Mouse (Mus musculus) G1E (cell line): ENCODE results near the gene Spata31d1d.

ENCODE experiments used
- CTCF ChIP-seq: IDR thresholded peaks from 2 replicates; pipeline ENCODE4 v1.5.1; 2012; ENCODE audit warnings: low read depth, low read length, inconsistent platforms, mixed read lengths
- TAL1 ChIP-seq: conservative IDR thresholded peaks from 2 replicates; pipeline ENCODE4 v1.6.1; 2012; ENCODE audit warnings: low read depth, low read length, inconsistent platforms, mixed read lengths

DNA sequence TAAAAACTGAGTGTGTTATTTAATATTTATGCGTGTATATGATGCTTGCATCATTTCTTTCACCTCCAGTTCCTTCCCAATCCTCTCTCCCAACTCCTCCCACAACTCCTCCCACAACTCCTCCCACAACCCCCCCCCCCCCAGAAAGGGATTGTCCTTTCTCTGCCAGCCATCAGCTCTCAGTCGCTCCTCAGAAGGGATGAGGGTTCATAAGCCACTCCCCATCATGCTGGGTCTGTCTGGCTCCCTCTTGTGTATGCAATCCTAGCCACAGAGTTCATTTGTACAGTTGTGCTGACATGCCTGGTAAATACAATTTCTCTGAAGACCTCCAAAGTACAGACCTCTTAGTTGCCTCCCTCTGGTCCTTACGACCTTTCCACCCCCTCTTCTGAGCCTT is 3.6 kb upstream of the Spata31d1d start:
- TF ChIP-seq CTCF (no peak), TAL1 (no peak)
